Mouse (Mus musculus) CH12.LX (cell line): ENCODE measurements around the gene Tmeff1. TPM values are rescaled to one million over a fixed set of nuclear protein-coding genes. Genes with fewer than 3 reads are reported as not detected.

Source experiments
- DNase-seq: peaks from one replicate; pipeline ENCODE4 v3.0.0-alpha.2; 2013; ENCODE audit errors: extremely low read depth
- H3K27ac ChIP-seq: 2 replicates; pipeline ENCODE4 v1.5.1; 2012; ENCODE audit warnings: low read depth, mild to moderate bottlenecking, control low read depth, moderate library complexity; ENCODE audit not compliant: insufficient read depth
- H3K27me3 ChIP-seq: replicated peaks from 2 replicates; pipeline ENCODE3; 2012; ENCODE audit warnings: inconsistent platforms
- H3K36me3 ChIP-seq, 2 experiments: replicated peaks in 1 of 2; 2 replicates each; pipeline versions ENCODE3 to v1.6.1; 2012; ENCODE audit warnings: inconsistent platforms in 1 of 2, low read length in 1 of 2, mild to moderate bottlenecking in 1 of 2, mixed read lengths in 1 of 2, moderate library complexity in 1 of 2; ENCODE audit not compliant: control insufficient read depth in 1 of 2, insufficient read depth in 1 of 2
- H3K4me1 ChIP-seq, 2 experiments: 2 replicates each; pipeline ENCODE4 v1.6.1; 2012; ENCODE audit warnings: inconsistent platforms in 1 of 2, moderate library complexity in 1 of 2; ENCODE audit not compliant: insufficient read depth in 2 of 2, control insufficient read depth in 1 of 2
- H3K4me2 ChIP-seq: 2 replicates; pipeline ENCODE4 v1.6.1; 2012; ENCODE audit warnings: low read depth, mild to moderate bottlenecking, control low read depth; ENCODE audit not compliant: poor library complexity, insufficient read depth, severe bottlenecking
- H3K4me3 ChIP-seq, 3 experiments: fragments of 150-350 bp in 1 of 3; sonication (generic) in 1 of 3; replicated peaks in 1 of 3; 2 replicates each; pipeline versions ENCODE3 to v1.5.1; 2011 to 2012; ENCODE audit warnings: low read depth in 2 of 3, low read length in 2 of 3, mild to moderate bottlenecking in 2 of 3, moderate library complexity in 2 of 3, control low read depth in 1 of 3, improper control_type of control experiment in 1 of 3, inconsistent platforms in 1 of 3, mixed read lengths in 1 of 3; ENCODE audit not compliant: poor library complexity in 1 of 3
- H3K79me2 ChIP-seq: replicated peaks from 2 replicates; pipeline ENCODE4 v1.6.1; 2012; ENCODE audit warnings: mild to moderate bottlenecking, moderate library complexity; ENCODE audit not compliant: control insufficient read depth, poor library complexity, insufficient read depth, severe bottlenecking; ENCODE audit errors: extremely low read depth
- H3K9ac ChIP-seq: 2 replicates; pipeline ENCODE4 v1.6.1; 2012; ENCODE audit warnings: low read depth, mild to moderate bottlenecking, control low read depth, moderate library complexity; ENCODE audit not compliant: insufficient read depth
- H3K9me3 ChIP-seq: replicated peaks from 2 replicates; pipeline ENCODE3; 2012; ENCODE audit warnings: low read length, inconsistent platforms, mixed read lengths
- CHD1 ChIP-seq: IDR thresholded peaks from 2 replicates; pipeline ENCODE4 v1.6.1; 2012; ENCODE audit warnings: low read depth, low read length, improper control_type of control experiment, inconsistent platforms
- CHD2 ChIP-seq: IDR thresholded peaks from 2 replicates; pipeline ENCODE4 v1.6.1; 2011; ENCODE audit warnings: low read length, improper control_type of control experiment
- CTCF ChIP-seq, 2 experiments: IDR thresholded peaks in 1 of 2; conservative IDR thresholded peaks in 1 of 2; 2 replicates each; pipeline ENCODE4 v1.5.1; 2011 to 2012; ENCODE audit warnings: low read depth in 2 of 2, low read length in 2 of 2, improper control_type of control experiment in 1 of 2, inconsistent platforms in 1 of 2, mild to moderate bottlenecking in 1 of 2, moderate library complexity in 1 of 2
- E2F4 ChIP-seq: IDR thresholded peaks from 2 replicates; pipeline ENCODE4 v1.6.1; 2011; ENCODE audit warnings: low read depth, low read length, improper control_type of control experiment; ENCODE audit not compliant: insufficient replicate concordance
- EP300 ChIP-seq: IDR thresholded peaks from 2 replicates; pipeline ENCODE4 v1.6.1; 2011; ENCODE audit warnings: low read length, improper control_type of control experiment
- IRF4 ChIP-seq: IDR thresholded peaks from 2 replicates; pipeline ENCODE4 v1.6.1; 2014; ENCODE audit warnings: low read depth, mild to moderate bottlenecking, inconsistent platforms, low read length, improper control_type of control experiment
- JUN ChIP-seq: IDR thresholded peaks from 2 replicates; pipeline ENCODE4 v1.6.1; 2011; ENCODE audit warnings: low read depth, mild to moderate bottlenecking, low read length, improper control_type of control experiment, moderate library complexity; ENCODE audit not compliant: insufficient read depth
- JUND ChIP-seq: conservative IDR thresholded peaks from 2 replicates; pipeline ENCODE4 v1.6.1; 2011; ENCODE audit warnings: low read depth, low read length, improper control_type of control experiment
- MAFK ChIP-seq: IDR thresholded peaks from 2 replicates; pipeline ENCODE4 v1.6.1; 2011; ENCODE audit warnings: low read length, improper control_type of control experiment; ENCODE audit not compliant: insufficient replicate concordance
- MAX ChIP-seq: IDR thresholded peaks from 2 replicates; pipeline ENCODE4 v1.6.1; 2011; ENCODE audit warnings: low read length, improper control_type of control experiment
- MAZ ChIP-seq: IDR thresholded peaks from 2 replicates; pipeline ENCODE4 v1.6.1; 2012; ENCODE audit warnings: low read depth, mild to moderate bottlenecking, inconsistent platforms, low read length, improper control_type of control experiment, moderate library complexity
- MEF2A ChIP-seq: IDR thresholded peaks from 2 replicates; pipeline ENCODE4 v1.6.1; 2014; ENCODE audit warnings: low read depth, mild to moderate bottlenecking, inconsistent platforms, low read length, improper control_type of control experiment, borderline replicate concordance
- MYC ChIP-seq: IDR thresholded peaks from 2 replicates; pipeline ENCODE4 v1.6.1; 2011; ENCODE audit warnings: low read depth, mild to moderate bottlenecking, improper control_type of control experiment, low read length
- NELFE ChIP-seq: IDR thresholded peaks from 2 replicates; pipeline ENCODE4 v1.6.1; 2011; ENCODE audit warnings: low read depth, low read length, improper control_type of control experiment
- NRF1 ChIP-seq: IDR thresholded peaks from 2 replicates; pipeline ENCODE4 v1.6.1; 2014; ENCODE audit warnings: low read depth, mild to moderate bottlenecking, inconsistent platforms, low read length, improper control_type of control experiment, moderate library complexity
- POLR2A ChIP-seq: IDR thresholded peaks from 2 replicates; pipeline ENCODE4 v1.6.1; 2011; ENCODE audit warnings: low read depth, mild to moderate bottlenecking, improper control_type of control experiment, low read length
- POLR2AphosphoS2 ChIP-seq: IDR thresholded peaks from 2 replicates; pipeline ENCODE4 v1.6.1; 2011; ENCODE audit warnings: low read depth, low read length, improper control_type of control experiment
- RAD21 ChIP-seq: IDR thresholded peaks from 2 replicates; pipeline ENCODE4 v1.6.1; 2011; ENCODE audit warnings: low read depth, mild to moderate bottlenecking, low read length, improper control_type of control experiment, moderate library complexity
- RCOR1 ChIP-seq: conservative IDR thresholded peaks from 2 replicates; pipeline ENCODE4 v1.6.1; 2012; ENCODE audit warnings: low read depth, mild to moderate bottlenecking, inconsistent platforms, low read length, improper control_type of control experiment
- SIN3A ChIP-seq: IDR thresholded peaks from 2 replicates; pipeline ENCODE4 v1.6.1; 2012; ENCODE audit warnings: low read length, improper control_type of control experiment, inconsistent platforms
- TBP ChIP-seq: conservative IDR thresholded peaks from 2 replicates; pipeline ENCODE4 v1.6.1; 2011; ENCODE audit warnings: low read depth, low read length, improper control_type of control experiment
- TCF12 ChIP-seq: IDR thresholded peaks from 2 replicates; pipeline ENCODE4 v1.6.1; 2014; ENCODE audit warnings: low read depth, mild to moderate bottlenecking, inconsistent platforms, low read length, improper control_type of control experiment
- UBTF ChIP-seq: IDR thresholded peaks from 2 replicates; pipeline ENCODE4 v1.6.1; 2012; ENCODE audit warnings: low read depth, mild to moderate bottlenecking, inconsistent platforms, low read length, improper control_type of control experiment, moderate library complexity
- ZC3H11A ChIP-seq: IDR thresholded peaks from 2 replicates; pipeline ENCODE4 v1.6.1; 2012; ENCODE audit warnings: low read depth, mild to moderate bottlenecking, inconsistent platforms, low read length, improper control_type of control experiment
- ZKSCAN1 ChIP-seq: IDR thresholded peaks from 2 replicates; pipeline ENCODE4 v1.6.1; 2012; ENCODE audit warnings: low read depth, inconsistent platforms, low read length, improper control_type of control experiment, borderline replicate concordance
- ZMIZ1 ChIP-seq: IDR thresholded peaks from 2 replicates; pipeline ENCODE4 v1.6.1; 2012; ENCODE audit warnings: low read depth, mild to moderate bottlenecking, inconsistent platforms, low read length, improper control_type of control experiment
- ZNF384 ChIP-seq: IDR thresholded peaks from 2 replicates; pipeline ENCODE4 v1.6.1; 2012; ENCODE audit warnings: low read depth, low read length, improper control_type of control experiment, inconsistent platforms
- dilution Hi-C: fragments of 300-500 bp; cut with MboI; formaldehyde crosslinking; loops from 2 replicates; pipeline ENCODE4 v1.14.3; 2020; ENCODE audit warnings: low sequenced_read_pairs; ENCODE audit not compliant: extremely low pct_unique_long_range_greater_than_20kb, extremely low pct_ligation_motif_present
- in situ Hi-C: fragments of 300-500 bp; cut with MboI; formaldehyde crosslinking; loops from 3 replicates; pipeline ENCODE4 v1.14.3; 2019; ENCODE audit warnings: low sequenced_read_pairs, low pct_ligation_motif_present, low pct_unique_long_range_greater_than_20kb, mixed read lengths
- polyA plus RNA-seq: library from polyadenylated mRNA; unstranded; fragments of >175 nt; gene quantifications from 2 replicates; pipeline ENCODE4 v1.2.1, GENCODE M21; 2012; ENCODE audit warnings: low read depth; ENCODE audit not compliant: insufficient read length
- total RNA-seq, 2 experiments: library from RNA; depleted of rRNA; stranded (reverse); fragments of 300-350 nt in 1 of 2; fragments of >200 nt in 1 of 2; gene quantifications; 2 replicates each; pipeline ENCODE4 v1.2.3; 2012 to 2014

The Tmeff1 gene
- total and polyA plus RNA-seq, 3 experiments: 23.3 to 32.4 (median 29.6) TPM

DNA sequence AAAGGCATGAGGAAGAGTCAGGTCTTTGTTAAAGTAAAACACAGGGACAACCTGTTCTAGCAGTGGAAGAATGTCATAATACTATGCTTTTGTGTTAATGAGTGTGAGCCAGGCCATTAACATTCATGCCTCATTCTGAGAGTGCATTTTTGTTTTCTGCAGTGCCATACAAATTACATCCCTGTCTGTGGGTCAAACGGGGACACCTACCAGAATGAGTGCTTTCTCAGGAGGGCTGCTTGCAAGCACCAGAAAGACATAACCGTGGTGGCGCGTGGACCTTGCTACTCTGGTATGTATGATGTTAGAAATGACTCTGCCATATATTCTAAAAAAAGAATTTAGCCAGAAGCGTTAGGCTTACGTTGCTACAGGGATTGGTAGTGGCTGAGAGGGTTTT is 25.3 kb downstream of the Tmeff1 start:
- Histone ChIP-seq H3K9me3 (no peaks in the 10 kb centered on the region), H3K27me3 (no peaks in the 10 kb centered on the region), H3K9ac (no peak overlapping the region), H3K4me1 (no peaks in the 10 kb centered on the region), H3K27ac (no peak overlapping the region), H3K36me3 (peaks cover 0 to 29% of the 10 kb centered on the region in 2 experiments), H3K4me2 (no peak overlapping the region), H3K79me2 (no peaks in the 10 kb centered on the region), H3K4me3 (no peak overlapping the region)
- in situ Hi-C loops (no loop called here), dilution Hi-C loops (no loop called here)
- TF ChIP-seq ZMIZ1 (no peak), ZNF384 (no peak), CTCF (conservative IDR thresholded peaks at IDR 0.05 in 1 of 2, IDR thresholded peaks at IDR 0.05 in 1 of 2; ENCODE audit: low read depth in 2 of 2, low read length in 2 of 2) (no peak), IRF4 (no peak), ZC3H11A (no peak), SIN3A (no peak), CHD2 (no peak), MYC (no peak), NRF1 (no peak), JUND (no peak)
- DNase-seq: no peak

- H3K36me3 ChIP-seq: peaks cover 0 to 32% of the 10 kb centered on the region in 2 experiments
- in situ Hi-C loops: no loop called here
- H3K27ac ChIP-seq: no peak overlapping the region
- dilution Hi-C loops: no loop called here
- H3K79me2 ChIP-seq: no peaks in the 10 kb centered on the region
- H3K4me1 ChIP-seq: peaks cover 0 to 7% of the 10 kb centered on the region in 2 experiments; a peak in 1 of 4 replicates
- no peak overlapping the region for H3K9ac ChIP-seq
- H3K27me3 ChIP-seq: no peaks in the 10 kb centered on the region
- H3K4me2 ChIP-seq: no peak overlapping the region
- H3K4me3 ChIP-seq: no peak overlapping the region
- no peak for TF ChIP-seq E2F4
- TF ChIP-seq NELFE: no peak
- TF ChIP-seq CHD1: no peak
- TF ChIP-seq POLR2AphosphoS2: no peak
- H3K9me3 ChIP-seq: no peaks in the 10 kb centered on the region
- DNase-seq: no peak
These were observed 30.5 kb downstream of the Tmeff1 start for GRCm38 (mm10) chr4:48615483-48615882.

GRCm38 (mm10) chr4:48617201-48617600 is 32.2 kb downstream of the Tmeff1 start:
- no peak overlapping the region for H3K27ac ChIP-seq
- H3K27me3 ChIP-seq: no peaks in the 10 kb centered on the region
- TF ChIP-seq CTCF (conservative IDR thresholded peaks at IDR 0.05 in 1 of 2, IDR thresholded peaks at IDR 0.05 in 1 of 2; ENCODE audit: low read depth in 2 of 2, low read length in 2 of 2) (no peak), UBTF (no peak), MAFK (no peak), RCOR1 (no peak), E2F4 (no peak), TCF12 (no peak), TBP (no peak), MAX (no peak), JUND (no peak), EP300 (no peak), ZNF384 (no peak), MEF2A (no peak), RAD21 (no peak), JUN (no peak), ZKSCAN1 (no peak), ZMIZ1 (no peak), NRF1 (no peak), MAZ (no peak), POLR2A (no peak)
- in situ Hi-C loops (no loop called here), dilution Hi-C loops (no loop called here)
- H3K9me3 ChIP-seq: no peaks in the 10 kb centered on the region
- no peak for DNase-seq
- H3K36me3 ChIP-seq: peaks cover 0 to 27% of the 10 kb centered on the region in 2 experiments
- H3K4me3 ChIP-seq: no peak overlapping the region
- no peaks in the 10 kb centered on the region for H3K79me2 ChIP-seq
- no peak overlapping the region for H3K4me2 ChIP-seq
- H3K9ac ChIP-seq: no peak overlapping the region
- H3K4me1 ChIP-seq: peaks cover 0 to 9% of the 10 kb centered on the region in 2 experiments; a peak in 1 of 4 replicates
